8 mouse cellular contexts compared by ENCODE assay signal in the genomic region with DNA sequence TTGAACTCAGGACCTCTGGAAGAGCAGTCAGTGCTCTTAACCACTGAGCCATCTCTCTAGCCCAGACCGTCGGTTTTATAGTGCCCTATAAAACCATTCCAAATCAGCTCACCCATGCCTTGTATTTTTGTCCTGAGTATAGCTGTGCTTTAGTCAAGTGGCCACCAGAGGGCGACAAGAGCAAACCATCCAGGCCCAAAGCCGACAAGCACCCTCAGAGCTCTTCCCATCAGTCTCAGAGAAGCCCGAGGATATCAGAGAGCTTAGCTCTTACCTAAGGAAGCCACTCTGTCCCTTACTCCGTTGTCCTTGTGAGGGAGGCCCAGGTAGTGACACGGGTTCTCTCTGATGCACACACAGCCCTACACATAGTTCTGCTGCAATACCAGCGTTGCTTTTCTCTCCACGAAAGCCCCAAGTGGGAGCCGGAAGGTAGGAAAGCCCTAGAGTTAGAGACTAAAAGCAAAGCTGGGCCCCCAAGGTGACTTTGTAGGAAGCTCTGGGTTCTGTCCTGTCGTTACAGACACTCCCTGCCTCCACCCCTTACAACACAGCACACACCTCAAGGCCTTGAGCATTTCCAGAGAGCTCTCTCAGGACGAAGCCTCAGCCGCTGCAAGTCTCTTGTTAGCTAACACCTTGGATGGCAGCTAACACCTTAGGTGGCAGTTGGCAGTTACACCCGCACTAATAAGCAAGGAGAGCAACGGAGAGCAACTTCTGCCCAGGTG. TPM values are rescaled to one million over a fixed set of nuclear protein-coding genes. Genes with fewer than 3 reads are reported as not detected.
DNase-seq lines count a peak whose midpoint lies in the region; ATAC-seq and TF ChIP-seq lines count a peak whose summit lies in the region.

No protein-coding gene starts in this region.

- H3K4me1 ChIP-seq in CH12.LX (ENCODE audit: control insufficient read depth in 1 of 2, insufficient read depth in 2 of 2), result peaks cover 0 to 3% of the 10 kb centered on the region in 2 experiments; a peak in 1 of 4 replicates
- peaks cover 11% of the 10 kb centered on the region for H3K4me1 ChIP-seq in embryonic facial prominence, embryonic 10.5 days
- H3K4me1 ChIP-seq in heart, embryonic 12.5 days (replicated peaks), result peaks cover 14% of the 10 kb centered on the region
- peaks cover 8% of the 10 kb centered on the region for H3K4me1 ChIP-seq in kidney, embryonic 15.5 days

- no peak overlapping the region for H3K4me3 ChIP-seq in CH12.LX (replicated peaks in 1 of 3; ENCODE audit: low read depth in 2 of 3, low read length in 2 of 3, poor library complexity in 1 of 3)
- no peak overlapping the region for H3K4me3 ChIP-seq in embryonic facial prominence, embryonic 10.5 days
- no peak overlapping the region for H3K4me3 ChIP-seq in heart, embryonic 12.5 days
- H3K4me3 ChIP-seq in kidney, embryonic 15.5 days (replicated peaks), result no peak overlapping the region

- 23% methylated on average over 15 of the region's 15 CpGs for WGBS in embryonic facial prominence, embryonic 10.5 days
- 20% methylated on average over 15 of the region's 15 CpGs for WGBS in heart, embryonic 12.5 days
- WGBS in kidney, embryonic 15.5 days, result 15% methylated on average over 15 of the region's 15 CpGs

- H3K9me3 ChIP-seq in CH12.LX (replicated peaks; ENCODE audit: low read length), result no peaks in the 10 kb centered on the region
- H3K9me3 ChIP-seq in embryonic facial prominence, embryonic 10.5 days, result no peaks in the 10 kb centered on the region
- H3K9me3 ChIP-seq in heart, embryonic 12.5 days (replicated peaks), result no peaks in the 10 kb centered on the region
- H3K9me3 ChIP-seq in kidney, embryonic 15.5 days (replicated peaks), result no peaks in the 10 kb centered on the region

- dilution Hi-C loops in CH12.LX (cut with MboI; ENCODE audit: extremely low pct_ligation_motif_present, extremely low pct_unique_long_range_greater_than_20kb, low sequenced_read_pairs), result no loop called here

- in situ Hi-C loops in CH12.LX (cut with MboI; ENCODE audit: low pct_ligation_motif_present, low pct_unique_long_range_greater_than_20kb, low sequenced_read_pairs), result no loop called here

- TF ChIP-seq EP300 in CH12.LX (IDR thresholded peaks at IDR 0.05; ENCODE audit: low read length), result no peak

- TF ChIP-seq CTCF in CH12.LX (conservative IDR thresholded peaks at IDR 0.05 in 1 of 2, IDR thresholded peaks at IDR 0.05 in 1 of 2; ENCODE audit: low read depth in 2 of 2, low read length in 2 of 2), result peak; percentile 58 to 92

- no peak for TF ChIP-seq POLR2A in CH12.LX (IDR thresholded peaks at IDR 0.05; ENCODE audit: low read depth, low read length)

- H3K79me2 ChIP-seq in CH12.LX (replicated peaks; ENCODE audit: control insufficient read depth, extremely low read depth, insufficient read depth, poor library complexity, severe bottlenecking), result no peaks in the 10 kb centered on the region

- H3K9ac ChIP-seq in CH12.LX (ENCODE audit: insufficient read depth, low read depth), result no peak overlapping the region
- H3K9ac ChIP-seq in heart, embryonic 12.5 days, result 0 out of 2 replicates have a peak overlapping the region, but pooled peaks have one; percentile 13
- H3K9ac ChIP-seq in kidney, embryonic 15.5 days, result no peak overlapping the region

- H3K27ac ChIP-seq in CH12.LX (ENCODE audit: insufficient read depth, low read depth), result no peak overlapping the region
- H3K27ac ChIP-seq in embryonic facial prominence, embryonic 10.5 days (replicated peaks), result no peak overlapping the region
- no peak overlapping the region for H3K27ac ChIP-seq in heart, embryonic 12.5 days (ENCODE audit: poor library complexity, severe bottlenecking)
- no peak overlapping the region for H3K27ac ChIP-seq in kidney, embryonic 15.5 days

- peak; percentile 74 for DNase-seq in CH12.LX (ENCODE audit: extremely low read depth)
- peak; percentile 84 for DNase-seq in adrenal gland, postnatal 10 days
- DNase-seq in embryonic facial prominence, embryonic 10.5 days (ENCODE audit: low spot score), result peak; percentile 85
- peak; percentile 76 for DNase-seq in liver
- peak; percentile 36 to 46 for DNase-seq in natural killer cell, adult 2 months (ENCODE audit: low spot score in 2 of 2)
- peak; percentile 33 to 52 for DNase-seq in thymus, postnatal 36 days

- H3K36me3 ChIP-seq in CH12.LX (replicated peaks in 1 of 2; ENCODE audit: control insufficient read depth in 1 of 2, insufficient read depth in 1 of 2, low read length in 1 of 2), result no peaks in the 10 kb centered on the region
- no peaks in the 10 kb centered on the region for H3K36me3 ChIP-seq in embryonic facial prominence, embryonic 10.5 days (replicated peaks)
- no peaks in the 10 kb centered on the region for H3K36me3 ChIP-seq in heart, embryonic 12.5 days
- no peaks in the 10 kb centered on the region for H3K36me3 ChIP-seq in kidney, embryonic 15.5 days

- ATAC-seq in heart, embryonic 12.5 days (ENCODE audit: insufficient number of reproducible peaks, low FRiP score), result no peak
- ATAC-seq in kidney, embryonic 15.5 days (replicated peaks; ENCODE audit: low FRiP score), result peak; percentile 66

- TF ChIP-seq RAD21 in CH12.LX (IDR thresholded peaks at IDR 0.05; ENCODE audit: low read depth, low read length), result peak; percentile 84

- no peak overlapping the region for H3K4me2 ChIP-seq in CH12.LX (ENCODE audit: insufficient read depth, low read depth, poor library complexity, severe bottlenecking)
- peak overlapping the region; percentile 20; the same call in 1 of the 2 replicates for H3K4me2 ChIP-seq in heart, embryonic 12.5 days
- peak overlapping the region; percentile 25; the same call in 1 of the 2 replicates for H3K4me2 ChIP-seq in kidney, embryonic 15.5 days

- H3K27me3 ChIP-seq in CH12.LX (replicated peaks), result peaks cover 35% of the 10 kb centered on the region
- H3K27me3 ChIP-seq in embryonic facial prominence, embryonic 10.5 days (replicated peaks; ENCODE audit: low read depth, poor library complexity, severe bottlenecking), result peaks cover 52% of the 10 kb centered on the region
- H3K27me3 ChIP-seq in heart, embryonic 12.5 days (replicated peaks), result peaks cover 28% of the 10 kb centered on the region
- peaks cover 18% of the 10 kb centered on the region for H3K27me3 ChIP-seq in kidney, embryonic 15.5 days

TF ChIP-seq in CH12.LX, 34 proteins besides CTCF, POLR2A, EP300 and RAD21:
- TF ChIP-seq MXI1 (IDR thresholded peaks at IDR 0.05; ENCODE audit: low read depth, low read length) (no peak), ZC3H11A (IDR thresholded peaks at IDR 0.05; ENCODE audit: low read depth, low read length) (peak; percentile 47; the same call in 1 of the 2 replicates), MAX (IDR thresholded peaks at IDR 0.05; ENCODE audit: low read length) (0 out of 2 replicates have a peak, but pooled peaks have one; percentile 0), SMC3 (IDR thresholded peaks at IDR 0.05; ENCODE audit: low read depth, low read length) (peak; percentile 82), NELFE (IDR thresholded peaks at IDR 0.05; ENCODE audit: low read depth, low read length) (peak; percentile 37; the same call in 1 of the 2 replicates)
TF ChIP-seq in CH12.LX: peak in this region for 4.

RNA-seq across cellular contexts. Expression of a gene that starts 5.0 kb away (rescaled TPM):
- total RNA-seq in CH12.LX (2012; rRNA removed) (not detected in 2 replicates), CH12.LX (2014; rRNA removed) (not detected in 2 replicates)
- polyA plus RNA-seq in CH12.LX (2012; ENCODE audit: insufficient read length, low read depth), result not detected in 2 replicates
- total RNA-seq in adrenal gland, postnatal 10 days (2021), result under 1 TPM in 1 of 2 experiments, not detected in 1; 0.48 TPM
- not detected in 2 replicates for polyA plus RNA-seq in embryonic facial prominence, embryonic 10.5 days (2016; fragmentation: Nextera tagmentation; extraction: Ambion mirVana)
- polyA plus RNA-seq in heart, embryonic 12.5 days (2016; fragmentation: Nextera tagmentation; extraction: Ambion mirVana), result 0.31 TPM in 1 of 2 replicates, not detected in the other
- 5.5 and 7.0 TPM in 2 replicates for polyA plus RNA-seq in kidney, embryonic 15.5 days (2015; fragmentation: Nextera tagmentation; extraction: Ambion mirVana)

RNA-seq across cellular contexts. Expression of a gene that starts 15.2 kb away (rescaled TPM):
- total RNA-seq in CH12.LX (2012; rRNA removed) (0.29 and 0.85 TPM in 2 replicates), CH12.LX (2014; rRNA removed) (0.80 and 1.2 TPM in 2 replicates)
- polyA plus RNA-seq in CH12.LX (2012; ENCODE audit: insufficient read length, low read depth), result 0.56 and 0.81 TPM in 2 replicates
- total RNA-seq in adrenal gland, postnatal 10 days (2021), result 1 to 10 TPM; 5.1 to 6.7 TPM
- 5.7 and 7.0 TPM in 2 replicates for polyA plus RNA-seq in embryonic facial prominence, embryonic 10.5 days (2016; fragmentation: Nextera tagmentation; extraction: Ambion mirVana)
- 8.5 and 10.1 TPM in 2 replicates for polyA plus RNA-seq in heart, embryonic 12.5 days (2016; fragmentation: Nextera tagmentation; extraction: Ambion mirVana)
- 16.8 and 17.8 TPM in 2 replicates for polyA plus RNA-seq in kidney, embryonic 15.5 days (2015; fragmentation: Nextera tagmentation; extraction: Ambion mirVana)

RNA-seq across cellular contexts. Expression of a gene that starts 24.1 kb away (rescaled TPM):
- total RNA-seq in CH12.LX (2012; rRNA removed) (20.6 and 25.4 TPM in 2 replicates), CH12.LX (2014; rRNA removed) (12.9 and 16.7 TPM in 2 replicates)
- 22.9 and 29.7 TPM in 2 replicates for polyA plus RNA-seq in CH12.LX (2012; ENCODE audit: insufficient read length, low read depth)
- total RNA-seq in adrenal gland, postnatal 10 days (2021), result 100 to 1,000 TPM; 103 to 118 TPM
- 32.6 and 32.7 TPM in 2 replicates for polyA plus RNA-seq in embryonic facial prominence, embryonic 10.5 days (2016; fragmentation: Nextera tagmentation; extraction: Ambion mirVana)
- 33.5 and 38.2 TPM in 2 replicates for polyA plus RNA-seq in heart, embryonic 12.5 days (2016; fragmentation: Nextera tagmentation; extraction: Ambion mirVana)
- polyA plus RNA-seq in kidney, embryonic 15.5 days (2015; fragmentation: Nextera tagmentation; extraction: Ambion mirVana), result 31.9 and 40.0 TPM in 2 replicates

RNA-seq across cellular contexts. Expression of a gene that starts 40.6 kb away (rescaled TPM):
- 0.93 and 1.0 TPM in 2 replicates for total RNA-seq in CH12.LX (2012; rRNA removed)
- total RNA-seq in CH12.LX (2014; rRNA removed), result 0.65 and 1.4 TPM in 2 replicates
- 2.5 and 2.6 TPM in 2 replicates for polyA plus RNA-seq in CH12.LX (2012; ENCODE audit: insufficient read length, low read depth)
- 10 to 100 TPM; 15.0 to 18.5 TPM for total RNA-seq in adrenal gland, postnatal 10 days (2021)
- 3.9 and 4.0 TPM in 2 replicates for polyA plus RNA-seq in embryonic facial prominence, embryonic 10.5 days (2016; fragmentation: Nextera tagmentation; extraction: Ambion mirVana)
- 7.4 and 12.0 TPM in 2 replicates for polyA plus RNA-seq in heart, embryonic 12.5 days (2016; fragmentation: Nextera tagmentation; extraction: Ambion mirVana)
- polyA plus RNA-seq in kidney, embryonic 15.5 days (2015; fragmentation: Nextera tagmentation; extraction: Ambion mirVana), result 19.5 and 22.9 TPM in 2 replicates
